Mouse (Mus musculus) retina, postnatal 7 days (tissue): ENCODE results near the gene Lyst.

Experiments
- DNase-seq: peaks from one replicate; pipeline ENCODE4 v3.0.0-alpha.2; 2012; ENCODE audit warnings: low read depth, low spot score

The Lyst gene

DNA sequence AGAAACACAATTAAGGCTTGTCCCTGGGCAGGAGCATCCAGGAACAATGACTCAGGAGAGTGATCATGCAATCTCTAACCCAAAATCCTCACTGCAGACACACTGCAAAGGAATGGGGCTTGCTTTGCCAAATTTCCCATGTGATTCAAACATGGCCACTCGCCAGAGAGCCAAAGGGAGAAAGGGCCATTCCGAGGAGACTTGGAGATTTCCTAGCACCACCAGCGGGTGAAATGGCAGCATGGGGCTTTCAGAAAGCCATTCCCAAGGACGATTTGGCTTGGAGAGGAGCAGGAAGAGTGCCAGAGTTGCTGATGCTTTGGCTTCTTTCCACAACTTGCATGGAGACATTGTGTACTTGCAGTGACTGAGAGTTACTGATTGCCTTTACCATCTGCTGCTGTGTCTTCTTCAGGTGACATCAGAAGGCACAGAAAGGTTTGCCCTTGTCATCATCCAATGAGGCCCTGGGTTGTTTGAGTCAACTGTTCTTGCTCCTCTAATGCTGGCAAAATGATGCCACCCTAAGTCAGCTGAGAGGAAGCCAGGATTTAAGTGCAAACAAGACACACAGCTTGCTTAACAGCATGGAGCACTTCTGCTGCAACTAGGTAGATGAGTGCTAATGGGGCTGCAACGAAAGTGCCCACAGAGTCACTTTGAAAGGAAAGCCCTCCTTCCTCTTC lies 16.5 kb upstream of the Lyst start:
- DNase-seq, result no peak

DNA sequence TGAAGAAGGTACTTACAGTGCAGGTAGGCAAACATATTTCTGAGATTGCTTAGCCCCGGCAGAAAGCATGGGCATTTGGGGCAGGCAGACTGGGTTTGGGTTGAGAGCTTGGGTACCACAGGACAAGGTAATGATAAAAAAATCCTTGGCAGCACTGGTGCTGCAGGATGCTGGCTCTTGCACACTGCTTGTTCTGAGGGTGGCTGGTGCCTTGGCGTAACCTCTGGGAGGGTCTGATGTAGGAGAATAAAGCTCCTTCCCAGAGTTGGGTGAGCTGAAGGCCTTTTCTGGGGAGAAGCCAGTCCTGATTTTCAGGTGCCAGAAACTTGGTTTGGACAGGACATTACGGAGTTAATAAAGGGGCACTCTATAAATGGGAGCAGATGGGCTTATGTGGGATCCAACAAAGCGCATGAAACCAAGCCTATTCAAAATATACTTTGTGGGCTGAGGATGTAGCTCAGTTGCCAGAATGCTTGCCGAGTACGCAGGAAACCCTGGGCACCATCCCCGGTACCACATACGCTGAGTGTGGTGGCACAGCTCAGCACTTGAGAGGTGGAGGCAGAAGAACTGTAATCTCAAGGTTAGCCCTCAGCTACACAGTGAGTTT lies 15.8 kb upstream of the Lyst start:
- DNase-seq, result no peak

GRCm38 (mm10) chr13:13575106-13575505 lies 15.1 kb upstream of the Lyst start:
- no peak for DNase-seq

DNA sequence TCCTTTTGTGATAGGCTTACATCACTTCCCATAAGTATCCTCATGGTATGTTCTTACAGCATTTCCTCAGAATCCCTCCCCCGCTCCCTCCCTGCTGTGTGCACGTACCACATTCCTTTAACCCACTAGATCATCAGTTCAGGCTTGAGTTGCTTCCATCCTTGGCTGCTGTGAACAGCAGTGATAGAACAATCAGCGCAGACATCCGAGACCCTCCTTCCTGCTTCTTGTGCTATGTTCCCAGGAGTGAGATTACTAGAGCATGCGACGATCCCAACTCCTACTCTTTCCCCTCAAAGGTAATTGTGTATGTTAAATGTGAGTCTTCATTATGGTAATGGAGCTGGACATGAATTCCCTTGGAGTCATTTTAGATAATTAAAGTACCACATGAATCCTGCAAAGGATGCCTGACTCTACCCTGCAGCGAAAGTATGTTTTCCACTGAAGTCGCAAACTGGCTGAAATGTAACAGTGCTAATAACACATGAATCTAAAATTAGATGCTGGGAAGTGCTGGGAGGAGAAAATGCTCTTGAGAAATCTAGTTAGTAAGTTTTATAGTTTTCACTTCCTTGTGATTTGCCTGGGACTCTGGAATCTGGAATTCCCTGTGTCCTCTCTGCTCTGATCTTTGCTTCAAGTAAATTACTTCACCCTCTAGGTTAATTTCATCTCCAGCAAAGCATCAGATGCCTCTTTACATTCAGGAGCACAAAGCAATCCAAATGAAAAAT lies 13.6 kb upstream of the Lyst start:
- no peak for DNase-seq

DNA sequence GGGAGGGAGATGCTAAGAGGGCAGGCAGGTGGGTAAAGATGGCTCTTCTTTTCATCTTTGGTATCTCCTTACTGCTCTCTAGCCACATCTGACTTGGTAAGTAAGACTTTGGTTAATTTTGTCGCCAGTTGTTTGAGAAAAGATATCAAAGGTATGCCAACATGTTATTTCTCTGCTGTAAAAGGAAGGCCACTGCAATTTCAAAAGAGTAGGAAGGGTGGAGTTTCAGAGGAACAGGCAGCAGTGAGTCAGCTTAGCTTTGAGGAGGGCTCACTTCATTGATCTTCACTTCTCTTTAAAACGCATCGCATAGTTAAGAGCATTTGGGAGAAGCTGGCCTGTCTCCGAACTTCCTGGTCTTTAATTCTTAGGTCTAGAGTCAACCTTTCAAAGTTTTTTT lies 8.2 kb upstream of the Lyst start:
- no peak for DNase-seq

- DNase-seq, result no peak
These were observed 6.7 kb upstream of the Lyst start for GRCm38 (mm10) chr13:13583473-13583872.

DNA sequence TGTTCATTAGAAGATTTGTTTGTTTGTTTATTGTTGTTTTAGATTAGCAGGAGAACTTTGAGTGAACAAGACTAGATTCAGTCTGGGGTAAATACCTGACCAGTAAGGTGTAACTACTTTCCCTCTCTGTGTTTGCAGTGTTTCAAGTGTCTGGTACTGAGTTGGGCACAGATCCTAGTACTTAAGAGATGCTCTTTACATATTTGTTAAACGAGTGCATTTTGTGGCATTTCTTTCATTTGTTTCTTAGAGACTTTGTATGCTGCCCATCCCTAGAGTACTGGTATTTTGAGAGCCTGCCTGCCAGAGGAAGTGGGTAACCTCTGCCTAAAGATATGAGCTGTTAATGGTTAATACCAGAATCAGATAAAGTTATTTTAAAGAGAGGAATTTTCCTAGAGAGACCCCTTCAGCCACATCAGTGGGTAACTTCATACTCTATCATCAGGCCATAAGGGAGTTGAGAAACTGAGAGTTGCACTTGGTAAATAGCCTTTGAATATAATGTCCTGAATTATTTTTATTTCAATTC lies 2.5 kb upstream of the Lyst start:
- no peak for DNase-seq

DNA sequence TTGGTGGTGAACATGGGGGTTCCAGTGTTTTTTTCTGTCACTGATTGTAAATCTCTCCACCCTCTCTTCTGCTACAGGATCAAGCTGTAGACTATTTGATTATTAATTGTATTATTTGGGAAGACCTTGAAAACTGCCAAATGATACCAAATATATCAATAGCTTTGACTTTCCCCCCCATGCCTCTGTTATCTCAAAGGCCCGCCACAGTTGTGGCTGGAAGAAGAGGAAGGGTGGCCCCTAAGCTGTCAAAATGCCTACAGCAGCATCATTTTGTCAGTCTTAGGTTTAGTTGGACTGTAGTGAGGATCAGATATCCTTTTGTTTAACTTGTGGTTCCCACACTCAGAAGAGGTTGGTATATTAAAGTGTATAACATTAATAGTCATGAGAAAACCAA lies 1.7 kb upstream of the Lyst start:
- DNase-seq, result no peak

DNA sequence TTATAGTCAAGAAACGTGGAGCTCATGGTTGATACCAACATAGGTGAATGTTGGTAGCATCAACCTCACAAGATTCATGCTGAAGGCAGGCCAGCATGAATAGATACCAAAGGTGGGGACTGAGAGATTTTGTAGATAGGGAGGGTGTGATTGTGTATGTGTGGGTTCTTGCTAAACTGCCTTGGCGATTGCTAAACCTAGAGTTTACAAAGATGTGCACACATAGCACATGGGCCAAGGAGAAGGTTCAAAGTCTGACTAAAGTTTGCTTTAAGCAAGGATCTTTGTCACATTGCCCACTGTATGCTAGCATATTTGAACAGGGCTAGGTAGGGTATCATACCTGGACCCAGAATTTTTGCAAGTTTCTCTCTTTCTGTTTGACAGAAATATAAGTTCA lies 1.2 kb upstream of the Lyst start:
- DNase-seq, result no peak

DNA sequence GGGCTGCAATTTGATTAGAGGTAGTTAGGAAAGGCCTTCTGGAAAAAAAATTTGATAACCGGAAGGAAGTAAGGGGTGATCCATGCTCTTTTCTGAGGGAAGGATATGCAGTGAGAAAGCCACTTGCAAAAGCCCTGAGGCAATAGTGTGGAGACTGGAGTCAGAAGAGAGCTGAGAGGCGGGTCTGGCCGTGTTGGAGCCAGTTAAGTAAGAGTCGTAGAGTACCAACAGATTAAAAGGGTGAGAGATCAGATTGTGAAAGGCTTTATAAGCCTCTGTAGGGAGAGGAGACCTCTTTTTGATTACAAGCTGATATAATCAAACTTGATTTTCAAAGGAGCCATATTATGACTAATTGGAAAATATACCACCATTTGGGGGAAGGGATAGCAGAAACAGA lies 1.7 kb downstream of the Lyst start:
- DNase-seq, result no peak

DNA sequence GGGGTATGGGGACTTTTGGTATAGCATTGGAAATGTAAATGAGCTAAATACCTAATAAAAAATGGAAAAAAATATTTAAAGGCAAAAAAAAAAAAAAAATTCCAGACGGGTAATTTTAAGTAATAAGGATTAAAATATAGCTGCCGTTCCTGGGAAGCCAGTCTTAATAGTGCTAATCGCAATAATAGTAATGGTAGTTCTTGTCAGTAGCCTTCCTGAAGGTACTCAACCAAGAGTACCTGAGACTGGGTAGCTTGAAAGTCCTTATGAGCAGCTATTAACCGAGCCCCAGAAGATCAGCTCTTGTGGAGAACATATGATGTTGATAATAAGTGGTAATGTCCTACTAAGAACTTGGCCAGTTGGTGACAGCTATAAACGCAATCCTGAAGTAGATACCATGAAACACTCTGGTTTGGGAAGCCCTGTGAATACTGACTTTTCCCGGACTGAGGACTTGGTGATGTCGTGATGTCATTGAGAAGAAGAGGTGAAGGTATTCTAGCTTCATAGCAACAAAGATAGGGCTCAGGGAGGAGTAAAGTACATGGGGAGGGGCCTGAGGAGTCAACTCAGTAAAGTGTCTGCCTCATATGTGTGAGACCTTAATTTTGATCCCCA lies 6.3 kb downstream of the Lyst start:
- no peak for DNase-seq

GRCm38 (mm10) chr13:13597896-13598295 lies 7.7 kb downstream of the Lyst start:
- DNase-seq, result no peak

GRCm38 (mm10) chr13:13601407-13601806 lies 11.2 kb downstream of the Lyst start:
- DNase-seq, result no peak

- no peak for DNase-seq
These were observed 16.0 kb downstream of the Lyst start for GRCm38 (mm10) chr13:13606149-13606548.

- DNase-seq, result no peak
These were observed 18.1 kb downstream of the Lyst start for GRCm38 (mm10) chr13:13608311-13608710.

DNA sequence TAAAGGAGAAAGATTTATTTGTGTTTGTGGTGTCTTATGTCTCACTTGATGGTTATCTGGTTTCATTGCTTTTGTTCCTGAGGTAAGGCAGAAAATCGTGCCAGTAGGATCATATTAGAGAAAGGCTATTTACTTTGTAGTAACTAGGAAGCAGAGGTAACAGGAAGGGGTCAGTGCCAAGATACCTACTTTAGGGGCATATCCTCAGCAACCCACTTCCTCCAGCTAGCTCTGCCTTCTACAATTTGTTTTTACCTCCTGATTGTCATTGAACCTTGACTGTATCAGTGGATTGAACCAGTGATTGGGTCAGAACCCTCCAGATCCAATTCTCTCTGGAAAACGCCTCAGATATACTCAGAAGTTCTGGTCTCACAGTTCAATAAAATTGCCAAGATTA lies 19.5 kb downstream of the Lyst start:
- DNase-seq, result no peak

DNA sequence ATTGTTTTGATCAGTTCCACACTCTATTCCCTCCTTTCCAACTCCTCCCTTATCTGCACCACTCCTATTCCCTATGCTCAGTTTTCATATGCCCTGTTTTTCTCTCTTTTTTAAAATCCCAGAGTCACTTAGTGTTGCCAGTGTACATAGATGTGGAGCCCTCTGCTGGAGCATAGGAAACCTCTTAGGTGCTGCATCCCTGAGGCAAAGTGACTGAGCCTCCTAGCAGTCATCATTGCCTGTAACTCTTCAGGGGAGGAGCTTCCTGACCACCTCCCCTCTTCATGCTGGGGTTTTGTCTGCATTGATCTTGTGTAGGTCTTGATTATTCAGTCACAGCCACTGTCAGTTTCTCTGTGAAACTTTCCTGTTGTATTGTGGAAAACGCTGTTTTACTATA lies 22.7 kb downstream of the Lyst start:
- no peak for DNase-seq

GRCm38 (mm10) chr13:13614235-13614634 lies 24.0 kb downstream of the Lyst start:
- no peak for DNase-seq

- DNase-seq, result no peak
These were observed 31.3 kb downstream of the Lyst start for GRCm38 (mm10) chr13:13621456-13621855.

- DNase-seq, result no peak
These were observed 32.4 kb downstream of the Lyst start for GRCm38 (mm10) chr13:13622565-13622964.

- DNase-seq, result no peak
These were observed 43.5 kb downstream of the Lyst start for GRCm38 (mm10) chr13:13633746-13634145.

DNA sequence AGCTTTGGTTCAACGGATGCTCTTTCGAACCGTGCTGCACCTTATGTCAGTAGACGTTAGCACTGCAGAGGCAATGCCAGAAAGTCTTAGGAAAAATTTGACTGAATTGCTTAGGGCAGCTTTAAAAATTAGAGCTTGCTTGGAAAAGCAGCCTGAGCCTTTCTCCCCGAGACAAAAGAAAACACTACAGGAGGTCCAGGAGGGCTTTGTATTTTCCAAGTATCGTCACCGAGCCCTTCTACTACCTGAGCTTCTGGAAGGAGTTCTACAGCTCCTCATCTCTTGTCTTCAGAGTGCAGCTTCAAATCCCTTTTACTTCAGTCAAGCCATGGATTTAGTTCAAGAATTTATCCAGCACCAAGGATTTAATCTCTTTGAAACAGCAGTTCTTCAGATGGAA lies 44.5 kb downstream of the Lyst start:
- DNase-seq, result no peak
